Mouse (Mus musculus) spleen, postnatal 14 days (tissue): ENCODE results near the gene Rala.
A peak's percentile ranks its signal among the peaks of the same experiment; 100 is the strongest.

ENCODE experiments used
- DNase-seq, 2 experiments: peaks; one replicate each; pipeline ENCODE4 v3.0.0; 2021 to 2022; ENCODE audit warnings: low spot score in 2 of 2

The Rala gene

DNA sequence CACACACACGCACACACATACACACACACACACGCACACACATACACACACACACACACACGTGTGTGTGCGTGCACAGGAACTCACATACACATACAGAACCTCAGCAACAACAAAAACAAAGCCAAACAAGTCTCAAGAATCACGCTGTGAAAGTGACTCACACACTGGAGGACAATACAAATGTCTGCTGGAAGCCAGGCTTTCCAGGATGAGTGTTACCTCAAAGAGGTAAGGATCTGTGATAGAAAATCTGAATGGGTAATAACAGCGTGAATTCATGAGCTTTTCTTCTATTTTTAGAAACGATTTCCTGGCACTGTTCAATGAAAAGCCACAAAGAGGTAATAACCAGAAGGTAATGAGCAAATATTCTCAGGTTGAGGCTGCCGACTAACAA is 59.8 kb downstream of the Rala start:
- no peak for DNase-seq

DNA sequence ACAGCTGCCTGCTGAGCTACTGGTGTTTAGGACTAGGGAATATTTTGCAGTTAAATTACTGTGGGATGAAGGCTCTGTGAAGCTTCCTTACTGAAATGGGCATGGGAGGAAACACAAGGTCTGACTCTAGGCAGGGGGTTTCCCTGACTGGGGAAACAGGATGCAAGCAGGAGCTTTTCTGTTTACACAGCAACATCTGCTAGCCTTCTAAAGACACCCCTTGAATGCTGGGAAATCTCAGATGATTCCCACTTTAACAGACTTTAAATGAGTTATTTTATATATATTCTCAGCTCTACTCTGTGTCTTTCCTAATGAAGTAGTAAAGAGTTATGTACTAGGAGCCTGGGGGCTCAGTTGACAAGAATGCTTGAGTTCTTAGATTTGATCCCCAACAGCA is 65.0 kb downstream of the Rala start:
- DNase-seq = no peak

DNA sequence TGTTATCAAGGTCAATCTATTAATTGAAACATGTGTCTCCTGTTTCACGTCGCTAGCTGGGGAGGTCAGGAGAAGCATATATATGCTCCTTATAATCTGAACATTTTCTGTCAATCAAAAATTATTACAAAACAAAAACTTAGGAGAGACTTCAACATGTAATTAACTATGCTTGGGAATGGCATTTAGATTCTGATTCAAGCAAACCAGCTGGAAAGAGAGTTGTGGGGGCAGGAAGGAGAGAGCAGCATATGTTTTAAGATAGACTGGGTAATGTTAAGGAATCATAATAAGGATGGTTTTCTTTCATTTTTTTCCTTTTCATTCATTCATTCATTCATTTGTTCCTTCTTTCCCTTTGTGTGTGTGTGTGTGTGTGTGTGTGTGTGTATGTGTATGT is 77.3 kb downstream of the Rala start:
- no peak for DNase-seq

DNA sequence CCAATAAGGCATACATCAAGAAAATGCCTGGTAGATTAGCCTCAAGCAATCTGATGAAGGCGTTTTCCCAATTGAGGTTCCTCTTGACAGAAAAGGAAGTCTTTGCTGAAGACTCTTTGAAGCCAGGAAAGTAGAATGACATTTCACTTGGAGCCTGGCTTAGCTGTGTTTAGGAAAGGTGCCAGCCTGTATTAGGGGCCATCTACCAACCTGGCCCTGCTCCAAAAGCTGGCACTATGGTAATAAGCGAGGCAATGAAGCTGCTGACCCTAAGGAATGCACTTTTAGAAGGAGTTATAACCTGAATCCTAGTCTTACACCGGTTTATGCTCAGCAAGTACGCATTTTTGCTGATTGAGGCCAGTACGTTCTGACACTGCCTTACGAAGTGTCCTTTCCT is 83.5 kb downstream of the Rala start:
- no peak for DNase-seq

DNA sequence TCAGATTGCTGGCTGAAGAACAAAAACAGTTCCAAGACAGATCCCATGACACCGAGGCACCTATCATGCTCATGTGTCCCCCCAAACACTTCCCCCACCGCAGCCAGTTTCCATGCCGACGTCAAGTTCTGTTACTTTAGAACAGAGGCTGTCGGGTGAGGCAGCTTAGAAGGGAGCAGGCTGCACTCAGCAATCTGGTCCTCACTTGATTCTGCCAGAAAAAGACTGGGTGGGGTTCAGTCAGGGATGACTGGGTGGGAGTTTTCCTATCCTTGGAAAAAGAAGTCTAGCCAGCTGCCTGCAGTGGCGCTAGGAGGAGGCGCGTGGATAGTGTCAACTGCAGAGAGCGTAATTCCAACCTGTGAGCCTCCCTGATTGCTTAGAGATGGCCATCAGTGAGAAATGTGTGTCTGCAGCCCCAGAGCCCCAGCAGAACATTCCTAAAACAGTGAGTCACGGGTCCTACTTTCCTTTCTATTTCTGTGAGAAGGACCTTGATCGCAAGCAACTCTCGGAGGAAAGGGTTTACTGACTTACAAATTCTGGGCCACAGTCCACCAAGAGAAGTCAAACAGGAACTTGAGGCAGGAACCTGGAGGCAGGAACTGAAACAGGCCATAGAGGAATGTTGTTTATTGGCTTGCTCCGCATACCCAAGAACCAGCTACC is 84.5 kb downstream of the Rala start:
- no peak for DNase-seq

DNA sequence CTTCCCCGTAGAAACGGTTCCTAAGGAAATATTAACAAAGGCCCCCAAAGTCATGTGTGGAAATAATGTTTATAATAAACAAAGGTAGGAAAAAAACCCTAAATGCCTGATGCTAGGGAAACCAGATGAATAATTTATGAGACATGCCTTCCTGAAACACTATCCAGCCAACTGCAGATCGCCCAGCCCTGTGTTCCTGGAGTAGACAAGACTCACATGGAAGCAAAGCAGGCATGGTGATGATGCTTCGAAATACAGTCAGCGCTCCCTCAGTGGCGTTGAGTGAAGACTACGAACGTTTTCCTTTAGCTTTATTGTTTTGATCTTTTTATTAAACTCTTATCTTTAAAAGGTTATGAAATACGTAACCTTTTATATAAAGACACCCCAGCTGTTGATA is 87.0 kb downstream of the Rala start:
- no peak for DNase-seq

DNA sequence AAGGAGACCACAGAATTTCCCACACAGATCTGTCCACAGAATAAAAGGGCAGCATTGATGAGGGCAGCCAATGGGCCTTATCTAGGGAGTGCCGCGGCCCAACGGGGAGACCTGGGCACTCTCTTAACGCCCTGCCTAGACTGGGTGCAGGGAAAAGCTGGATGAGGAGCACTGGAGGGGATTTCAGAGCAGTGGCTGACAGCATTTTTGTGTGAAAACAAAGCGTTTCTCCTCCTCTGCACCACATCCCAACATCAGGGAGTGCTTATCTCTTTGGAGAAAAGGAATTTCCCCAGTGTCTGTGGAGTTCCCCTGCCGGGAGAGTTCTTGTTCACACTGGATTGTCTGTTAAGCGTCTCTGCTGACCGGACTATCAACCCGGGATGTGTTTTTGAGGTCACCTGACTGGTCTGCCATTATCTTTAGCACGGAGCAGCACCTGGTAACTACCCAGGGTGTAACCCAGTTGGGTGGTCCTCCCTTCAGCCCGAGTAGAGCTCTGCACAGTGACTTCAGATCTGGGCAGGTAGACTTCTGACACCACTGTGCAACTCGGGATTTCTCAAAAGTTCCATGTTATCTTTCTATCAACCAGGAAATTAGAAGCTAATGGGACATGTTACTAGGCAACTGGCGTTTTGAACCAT is 88.4 kb downstream of the Rala start:
- DNase-seq = no peak

DNA sequence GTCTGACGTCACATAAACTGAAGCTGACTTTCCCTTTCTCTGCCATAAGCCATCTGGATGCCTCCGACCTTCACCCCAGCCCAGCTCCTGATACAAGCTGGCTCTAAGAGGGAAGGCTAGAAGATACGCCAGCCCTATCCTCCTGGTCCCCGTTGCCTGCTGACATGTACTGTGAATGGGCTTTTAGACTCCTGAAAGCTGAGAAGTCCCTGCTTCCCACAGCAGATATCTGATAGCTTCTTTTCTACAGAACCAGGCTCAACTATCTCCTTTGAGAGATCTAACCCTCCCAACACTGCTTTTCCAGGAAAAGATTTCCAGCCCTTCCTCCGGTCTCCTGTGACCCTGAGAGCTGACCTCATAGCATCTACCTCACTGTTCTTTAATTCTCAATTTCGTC is 89.3 kb downstream of the Rala start:
- DNase-seq = no peak

DNA sequence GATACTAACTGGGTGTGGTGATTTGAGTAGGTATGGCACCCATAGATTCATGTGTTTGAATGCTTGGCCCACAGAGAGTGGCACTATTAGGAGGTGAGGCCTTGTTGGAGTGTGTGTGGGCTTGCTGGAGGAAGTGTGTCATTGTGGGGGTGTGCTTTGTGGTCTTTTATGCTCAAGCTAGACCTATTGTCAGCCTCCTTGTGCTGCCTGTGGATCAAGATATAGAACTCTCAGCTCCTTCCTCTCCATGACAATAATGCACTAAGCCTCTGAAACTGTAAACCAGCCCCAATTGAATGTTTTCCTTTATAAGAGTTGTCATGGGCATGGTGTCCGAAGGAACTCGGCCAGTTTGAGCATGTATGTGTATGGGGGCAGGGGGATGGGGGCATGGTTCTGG is 100.7 kb downstream of the Rala start:
- no peak for DNase-seq

DNA sequence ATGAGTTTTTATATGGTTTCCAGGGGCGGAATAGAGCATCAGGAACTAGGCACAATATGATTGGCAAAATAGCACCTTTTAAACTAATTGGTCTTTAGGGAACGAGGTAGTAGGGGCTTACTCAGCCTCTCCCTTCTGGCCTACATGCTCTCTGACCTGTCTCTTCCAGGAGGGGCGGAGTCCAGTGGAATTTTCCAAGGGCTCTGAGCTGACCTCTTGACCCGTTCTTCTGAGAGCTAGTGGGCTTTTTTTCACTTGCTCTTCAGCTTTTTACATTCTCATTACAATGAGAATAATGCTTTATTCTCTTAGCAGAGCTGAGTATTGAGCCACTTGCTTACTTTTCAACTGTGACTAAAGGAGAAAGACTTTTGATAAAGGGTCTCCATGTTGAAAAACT is 101.3 kb downstream of the Rala start:
- no peak for DNase-seq

DNA sequence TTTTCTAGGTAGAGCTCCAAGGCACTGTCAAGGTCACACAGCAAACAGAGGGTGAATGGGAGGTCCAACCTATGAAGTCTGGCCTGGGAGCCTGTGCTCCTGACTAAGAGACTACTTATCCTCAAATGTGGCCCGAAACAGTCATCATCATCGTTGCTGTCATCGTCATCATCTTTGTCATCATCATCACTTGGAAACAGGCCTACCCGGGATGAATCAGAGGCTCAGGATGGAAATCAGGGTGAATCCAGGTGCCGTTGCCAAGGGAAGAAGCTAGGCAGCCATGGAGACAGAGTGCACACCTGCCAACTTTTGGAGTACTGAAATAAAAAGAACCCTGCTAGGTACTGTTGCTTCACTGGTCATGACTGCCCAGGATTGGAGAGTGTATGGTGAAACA is 104.9 kb downstream of the Rala start:
- no peak for DNase-seq

DNA sequence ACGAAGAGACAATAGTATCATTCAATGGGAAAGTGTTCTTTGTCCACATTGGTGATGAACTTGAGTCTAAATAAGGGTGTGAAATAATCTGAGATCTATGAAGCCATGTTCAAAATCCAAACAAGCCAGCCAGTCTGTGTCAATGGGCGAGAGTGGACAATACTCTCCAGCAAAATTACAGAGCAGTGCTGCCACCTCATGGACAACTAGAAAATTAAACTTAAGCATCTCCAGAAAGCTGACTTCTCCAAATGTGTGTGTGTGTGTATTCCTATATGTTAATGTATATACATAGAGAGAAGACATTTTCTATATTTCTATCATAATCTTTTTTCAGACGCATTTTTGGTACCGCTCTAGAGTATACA is 105.6 kb downstream of the Rala start:
- DNase-seq = peak in 1 of 2 experiments; percentile 46

DNA sequence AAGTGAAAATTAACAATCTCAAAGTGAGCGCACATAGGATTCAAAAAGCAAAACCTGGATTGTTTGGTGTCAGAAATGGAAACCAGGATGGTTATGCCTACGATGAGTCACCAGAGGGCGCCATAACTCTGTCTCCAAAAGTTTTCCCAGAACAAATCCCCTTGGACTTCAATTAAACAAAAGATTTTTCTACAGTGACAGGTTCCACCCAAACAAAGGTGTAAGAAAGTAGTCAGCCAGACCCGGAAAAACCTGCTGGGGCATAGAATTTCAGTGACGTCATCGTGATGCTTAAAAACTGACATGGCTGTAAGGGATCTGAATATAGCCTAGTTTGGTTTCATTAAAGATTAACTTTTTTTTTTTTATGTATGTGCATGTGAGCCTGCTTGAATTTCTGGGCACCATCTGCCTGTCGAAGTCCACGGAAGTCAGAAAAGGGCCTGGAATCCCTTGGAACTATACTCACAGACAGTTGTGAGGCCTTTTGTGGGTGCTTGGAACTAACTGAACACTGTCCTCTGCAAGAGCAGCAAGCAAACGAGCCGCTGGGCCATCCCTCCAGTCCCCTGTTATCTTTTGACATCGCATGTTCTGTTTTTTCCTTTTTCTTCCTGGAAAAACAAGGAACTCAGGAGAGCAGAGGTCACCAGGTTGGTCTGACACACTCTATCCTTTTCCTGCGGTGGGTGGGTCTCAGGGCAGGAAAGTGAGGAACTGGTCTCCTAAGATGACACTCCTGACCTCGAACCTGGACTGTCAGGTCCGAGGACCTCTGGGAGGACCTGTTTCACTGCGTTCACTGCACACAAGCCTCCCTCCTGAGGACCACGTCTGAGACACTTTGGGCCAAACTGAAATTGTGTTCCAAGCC is 106.2 kb downstream of the Rala start:
- no peak for DNase-seq

DNA sequence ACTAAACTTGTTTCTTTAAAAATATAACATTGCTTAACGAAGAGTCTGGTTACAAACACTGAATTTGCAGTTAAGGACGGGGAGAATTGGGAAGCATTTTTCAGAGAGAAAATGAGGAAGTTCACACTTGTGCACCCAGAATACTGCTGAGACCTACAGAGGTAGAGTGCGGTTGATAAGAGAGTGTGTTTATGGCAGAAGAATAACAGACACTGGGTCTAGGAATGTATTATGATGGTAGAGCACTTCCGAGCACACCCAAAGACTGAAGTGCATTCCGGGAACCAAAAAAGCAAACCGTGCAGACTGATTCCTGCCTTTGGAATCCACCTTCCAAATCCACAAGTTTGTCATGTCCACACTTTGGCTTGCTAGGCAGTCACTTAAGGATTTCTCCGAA is 107.2 kb downstream of the Rala start:
- no peak for DNase-seq

DNA sequence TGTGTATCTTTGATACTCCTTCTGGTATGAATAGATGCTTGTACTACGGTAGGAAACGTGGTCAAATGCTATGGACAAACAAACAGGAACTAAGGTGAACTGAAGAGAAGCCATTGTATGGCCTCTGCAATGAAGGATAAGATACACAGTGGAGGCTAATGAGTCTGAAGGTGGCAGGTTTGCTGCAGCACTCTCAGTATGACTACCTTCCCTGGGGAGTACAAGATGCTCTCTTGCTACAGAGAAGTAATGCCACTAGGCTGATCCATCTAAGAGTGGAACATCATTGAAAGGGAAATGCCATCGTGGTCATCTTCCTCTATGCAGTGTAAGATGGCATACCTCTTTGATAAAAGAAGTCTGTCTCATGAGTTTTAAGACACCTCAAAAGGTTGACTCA is 111.1 kb downstream of the Rala start:
- no peak for DNase-seq
